ENCODE assay signal across 19 mouse cellular contexts in genomic region chr12:70777866-70778265, GRCm38 (mm10). TPM values are rescaled to one million over a fixed set of nuclear protein-coding genes. Genes with fewer than 3 reads are reported as not detected.
DNase-seq lines count a peak whose midpoint lies in the region; ATAC-seq and TF ChIP-seq lines count a peak whose summit lies in the region.
"Had no signal": no experiment of that assay in that cellular context is flagged by ENCODE, and none has a peak within 500 bp of the region (broad histone marks: within the 10 kb centered on the region; RNA-seq: fewer than 3 reads in every experiment).

No protein-coding gene starts in this region.

- no peaks in the 10 kb centered on the region for H3K36me3 ChIP-seq in forebrain, embryonic 16.5 days (ENCODE audit: control insufficient read depth, insufficient read depth)
- H3K36me3 ChIP-seq in forebrain, embryonic 11.5 days (ENCODE audit: control insufficient read depth, insufficient read depth, low read length): no peaks in the 10 kb centered on the region
- H3K36me3 ChIP-seq in liver, adult 2 months (ENCODE audit: control insufficient read depth, insufficient read depth, low read length): no peaks in the 10 kb centered on the region
- no peaks in the 10 kb centered on the region for H3K36me3 ChIP-seq in liver, embryonic 12.5 days
- H3K36me3 ChIP-seq in embryonic facial prominence, embryonic 10.5 days (replicated peaks): no peaks in the 10 kb centered on the region
- H3K36me3 ChIP-seq: hindbrain, embryonic 10.5 days had no signal

- peaks cover 13% of the 10 kb centered on the region for H3K4me1 ChIP-seq in forebrain, embryonic 16.5 days (replicated peaks; ENCODE audit: control insufficient read depth, insufficient read depth, low read length)
- no peaks in the 10 kb centered on the region for H3K4me1 ChIP-seq in forebrain, embryonic 11.5 days (replicated peaks; ENCODE audit: control insufficient read depth, insufficient read depth, low read length)
- no peaks in the 10 kb centered on the region for H3K4me1 ChIP-seq in liver, adult 2 months (ENCODE audit: control insufficient read depth, insufficient read depth, low read length)
- H3K4me1 ChIP-seq in liver, embryonic 12.5 days: no peaks in the 10 kb centered on the region
- peaks cover 22% of the 10 kb centered on the region for H3K4me1 ChIP-seq in embryonic facial prominence, embryonic 10.5 days

- H3K27me3 ChIP-seq in forebrain, embryonic 16.5 days (replicated peaks; ENCODE audit: control insufficient read depth, insufficient read depth, low read length): no peaks in the 10 kb centered on the region
- H3K27me3 ChIP-seq in forebrain, embryonic 11.5 days (ENCODE audit: control insufficient read depth, insufficient read depth, low read length): no peaks in the 10 kb centered on the region
- no peaks in the 10 kb centered on the region for H3K27me3 ChIP-seq in liver, adult 2 months (ENCODE audit: control insufficient read depth, insufficient read depth, low read length)
- H3K27me3 ChIP-seq in liver, embryonic 12.5 days (replicated peaks): 0 out of 2 replicates have a peak, but pooled peaks cover 5% of the 10 kb centered on the region
- no peaks in the 10 kb centered on the region for H3K27me3 ChIP-seq in embryonic facial prominence, embryonic 10.5 days (replicated peaks; ENCODE audit: low read depth, poor library complexity, severe bottlenecking)

- no peak overlapping the region for H3K4me2 ChIP-seq in forebrain, embryonic 16.5 days (ENCODE audit: low read length)
- H3K4me2 ChIP-seq in forebrain, embryonic 11.5 days (ENCODE audit: low read depth, low read length, severe bottlenecking): no peak overlapping the region
- H3K4me2 ChIP-seq in liver, embryonic 12.5 days: no peak overlapping the region
- H3K4me2 ChIP-seq: heart, embryonic 11.5 days had no signal

- DNase-seq in forebrain, embryonic 11.5 days (ENCODE audit: low spot score): no peak
- DNase-seq in liver, adult 2 months (ENCODE audit: extremely low read depth, low read depth, low spot score): peak; percentile 30
- DNase-seq in NIH3T3 (ENCODE audit: low read depth): peak; percentile 25
- peak; percentile 37 for DNase-seq in adrenal gland, postnatal 25 days
- no peak for DNase-seq in urinary bladder, postnatal 25 days (ENCODE audit: low spot score)
- DNase-seq in embryonic facial prominence, embryonic 10.5 days (ENCODE audit: low spot score): no peak
- DNase-seq: cerebellum, adult 11-12 months; cerebellum, postnatal 36 days; kidney, adult 9 months; kidney, postnatal 14 days; lung, postnatal 4 days; right cerebral cortex, postnatal 14 days; thymus, adult 2 months had no signal

- TF ChIP-seq CTCF in liver, adult 2 months (IDR thresholded peaks at IDR 0.05; ENCODE audit: low read depth, low read length): no peak

- no peak overlapping the region for H3K9ac ChIP-seq in forebrain, embryonic 16.5 days (replicated peaks; ENCODE audit: low read depth, low read length)
- no peak overlapping the region for H3K9ac ChIP-seq in forebrain, embryonic 11.5 days (ENCODE audit: low read length)
- H3K9ac ChIP-seq in liver, adult 2 months (ENCODE audit: low read depth, low read length): no peak overlapping the region
- no peak overlapping the region for H3K9ac ChIP-seq in liver, embryonic 12.5 days

- 0 out of 2 replicates have a peak overlapping the region, but pooled peaks have one; percentile 23 for H3K27ac ChIP-seq in forebrain, embryonic 16.5 days (ENCODE audit: low read length)
- no peak overlapping the region for H3K27ac ChIP-seq in forebrain, embryonic 11.5 days (ENCODE audit: low read depth, low read length)
- H3K27ac ChIP-seq in liver, adult 2 months (replicated peaks; ENCODE audit: insufficient read depth, low read depth, low read length): no peak overlapping the region
- H3K27ac ChIP-seq in liver, embryonic 12.5 days: no peak overlapping the region
- no peak overlapping the region for H3K27ac ChIP-seq in embryonic facial prominence, embryonic 10.5 days (replicated peaks)
- H3K27ac ChIP-seq: hindbrain, embryonic 10.5 days; hindbrain, postnatal 0 days; stomach, postnatal 0 days had no signal

- H3K79me2 ChIP-seq in liver, adult 2 months (ENCODE audit: control insufficient read depth, insufficient read depth, low read length): no peaks in the 10 kb centered on the region

- no peaks in the 10 kb centered on the region for H3K9me3 ChIP-seq in forebrain, embryonic 16.5 days (ENCODE audit: control insufficient read depth, low read length)
- H3K9me3 ChIP-seq in forebrain, embryonic 11.5 days (ENCODE audit: control insufficient read depth, low read length): no peaks in the 10 kb centered on the region
- H3K9me3 ChIP-seq in liver, embryonic 12.5 days (replicated peaks): no peaks in the 10 kb centered on the region
- no peaks in the 10 kb centered on the region for H3K9me3 ChIP-seq in embryonic facial prominence, embryonic 10.5 days
- H3K9me3 ChIP-seq: hindbrain, embryonic 10.5 days had no signal

- no peak for ATAC-seq in forebrain, embryonic 16.5 days
- ATAC-seq in forebrain, embryonic 11.5 days (replicated peaks; ENCODE audit: low FRiP score): no peak
- no peak for ATAC-seq in liver, embryonic 12.5 days
- ATAC-seq: hindbrain, postnatal 0 days had no signal

- no peak overlapping the region for H3K4me3 ChIP-seq in forebrain, embryonic 16.5 days (replicated peaks; ENCODE audit: low read length)
- H3K4me3 ChIP-seq in forebrain, embryonic 11.5 days (ENCODE audit: low read depth, low read length): no peak overlapping the region
- H3K4me3 ChIP-seq in liver, adult 2 months (ENCODE audit: insufficient read depth, low read depth, low read length): no peak overlapping the region
- no peak overlapping the region for H3K4me3 ChIP-seq in liver, embryonic 12.5 days
- no peak overlapping the region for H3K4me3 ChIP-seq in embryonic facial prominence, embryonic 10.5 days
- H3K4me3 ChIP-seq: hindbrain, embryonic 10.5 days had no signal

- no peak for TF ChIP-seq POLR2A in liver, adult 2 months (IDR thresholded peaks at IDR 0.05; ENCODE audit: extremely low read depth, insufficient read depth, low read length)

RNA-seq across cellular contexts. Expression of gene Frmd6, which starts 47.4 kb away (rescaled TPM):
- 12.5 and 16.6 TPM in 2 replicates for polyA plus RNA-seq in forebrain, embryonic 16.5 days (2015; fragmentation: Nextera tagmentation; extraction: Ambion mirVana)
- polyA plus RNA-seq in forebrain, embryonic 11.5 days (2014; fragmentation: Nextera tagmentation; extraction: Ambion mirVana): 20.9 and 22.7 TPM in 2 replicates
- 3.0 and 3.6 TPM in 2 replicates for total RNA-seq in liver, adult 2 months (2014; rRNA removed)
- polyA plus RNA-seq in liver, adult 2 months (2012; rRNA removed): 1.3 and 1.4 TPM in 2 replicates
- 5.0 and 5.3 TPM in 2 replicates for polyA plus RNA-seq in liver, embryonic 12.5 days (2016; fragmentation: Nextera tagmentation; extraction: Ambion mirVana)
- 46.7 and 48.9 TPM in 2 replicates for total RNA-seq in adrenal gland, postnatal 25 days (2021)
- 45.1 and 54.5 TPM in 2 replicates for polyA plus RNA-seq in embryonic facial prominence, embryonic 10.5 days (2016; fragmentation: Nextera tagmentation; extraction: Ambion mirVana)

Comparison
In these comparisons a context has a peak if more than half of its experiments do, and no peak if none do; other contexts are left out.
1. DNase-seq: peak in liver, adult 2 months (single experiment), NIH3T3 (single experiment) and adrenal gland, postnatal 25 days (single experiment); none in forebrain, embryonic 11.5 days (single experiment), urinary bladder, postnatal 25 days (single experiment) and embryonic facial prominence, embryonic 10.5 days (single experiment).